Mouse (Mus musculus) liver, embryonic 14.5 days (tissue): Measurements from ENCODE around the gene Qrich1.

Experiments
- CTCF ChIP-seq: IDR thresholded peaks from 2 replicates; pipeline ENCODE4 v1.5.1; 2016; ENCODE audit warnings: antibody characterized with exemption, low read depth, control low read depth
- EP300 ChIP-seq: IDR thresholded peaks from 2 replicates; pipeline ENCODE4 v1.6.1; 2016; ENCODE audit warnings: antibody characterized with exemption, low read depth

GRCm38 (mm10) chr9:108577934-108578544, 61.4 kb downstream of the Qrich1 start:
- TF ChIP-seq CTCF (no peak), EP300 (no peak)
